Mouse (Mus musculus): ENCODE measurements around the gene Slc6a3.

GRCm38 (mm10) chr13:73577277-73577676, 40.7 kb downstream of the Slc6a3 start:
- TF ChIP-seq POLR2A (IDR thresholded peaks at IDR 0.05; ENCODE audit: extremely low read depth, insufficient read depth, low read length), result no peak
- no peak for TF ChIP-seq CTCF (IDR thresholded peaks at IDR 0.05; ENCODE audit: extremely low read depth, insufficient read depth, low read length)

All from cortical plate, adult 2 months (tissue).